Mouse (Mus musculus) cerebellum, adult 8-10 months (tissue): ENCODE results near the gene Magoh.

ENCODE experiments used
- DNase-seq: peaks from one replicate; pipeline ENCODE4 v3.0.0; 2022

Gene Magoh

DNA sequence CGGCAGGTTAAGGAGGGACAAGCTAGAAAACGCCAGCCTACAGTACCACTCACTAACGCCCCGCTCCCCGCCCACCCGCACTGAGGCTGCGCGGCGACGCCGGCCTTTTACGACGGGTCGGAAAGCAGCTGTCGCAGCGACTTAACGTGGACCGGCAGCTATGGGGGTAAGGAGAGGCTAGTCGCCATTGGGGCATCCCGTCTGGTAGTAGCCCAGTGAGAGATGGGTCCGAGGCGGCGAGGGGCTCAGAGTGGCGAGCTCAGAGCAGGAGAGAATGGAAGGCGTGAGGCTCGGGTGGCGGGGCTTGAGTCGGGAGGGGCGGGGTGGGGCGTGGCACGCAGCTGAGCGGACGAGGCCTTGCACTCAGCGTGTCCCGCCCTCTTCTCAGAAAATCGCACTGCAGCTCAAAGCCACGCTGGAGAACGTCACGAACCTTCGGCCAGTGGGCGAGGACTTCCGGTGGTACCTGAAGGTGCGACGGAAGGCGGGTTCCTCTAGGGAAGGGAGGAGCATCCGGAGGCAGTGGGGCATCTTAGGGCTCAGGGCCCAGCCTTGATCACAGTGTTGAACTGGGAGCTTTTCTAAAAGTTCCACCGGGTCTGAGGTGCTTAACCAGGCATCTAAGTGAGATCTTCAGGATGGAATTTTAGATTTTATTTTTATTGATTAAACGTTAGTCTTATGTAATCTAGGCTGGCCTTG, 10.3 kb downstream of the Magoh start, which contains the start of gene 0610037L13Rik:
0610037L13Rik (plus strand) TSS at position 83 of the 702 bp plus-strand sequence.
- DNase-seq: peak; percentile 92

DNA sequence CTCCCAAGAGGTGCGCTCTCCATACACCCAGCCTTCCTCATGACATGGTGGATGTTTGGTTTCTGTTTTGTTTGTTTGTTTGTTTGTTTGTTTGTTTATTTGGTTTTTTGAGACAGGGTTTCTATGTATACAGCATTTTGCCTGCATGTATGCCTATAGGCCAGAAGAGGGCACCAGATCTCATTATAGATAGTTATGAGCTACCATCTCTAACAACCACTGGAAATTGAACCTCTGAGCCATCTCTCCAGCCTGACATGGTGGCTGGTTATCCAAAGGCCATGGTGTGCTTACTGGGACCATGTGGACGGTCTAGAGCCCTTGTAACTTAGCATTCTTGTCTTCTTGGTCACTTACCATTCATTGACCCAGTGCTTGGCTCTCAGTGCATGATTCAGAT, 13.1 kb downstream of the Magoh start:
- DNase-seq: no peak

DNA sequence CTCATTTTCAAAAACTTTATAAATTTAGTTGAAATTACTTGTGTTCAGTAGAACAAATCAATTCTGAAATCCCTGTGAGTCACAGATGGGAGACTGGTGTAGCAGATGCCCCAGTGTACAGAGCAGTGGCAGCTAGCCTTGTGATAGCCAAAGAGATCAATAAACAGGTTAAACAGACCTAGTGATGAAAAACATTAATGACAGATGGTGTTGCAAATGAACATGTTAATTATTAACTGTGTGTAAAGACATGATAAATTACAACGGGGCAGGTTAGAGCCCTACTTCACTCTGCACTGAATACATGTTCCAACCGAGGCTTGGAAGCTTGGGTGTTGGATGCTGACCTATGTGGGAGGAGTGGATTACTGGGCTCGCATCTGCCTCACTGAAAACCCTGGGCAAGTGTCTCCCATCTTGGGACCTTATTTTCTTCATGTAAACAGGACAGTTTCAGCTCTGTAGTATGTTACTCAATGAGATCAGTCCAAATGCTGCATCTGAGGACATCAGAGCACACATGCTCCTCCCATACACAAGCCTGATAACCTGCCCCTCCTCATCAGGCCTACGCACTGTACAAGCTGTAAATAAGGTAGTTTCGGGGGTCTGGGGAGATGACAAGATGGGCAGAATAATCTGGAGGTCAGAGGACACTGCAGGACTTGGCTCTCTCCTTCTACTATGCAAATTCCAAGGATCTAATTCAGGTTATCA, 19.8 kb downstream of the Magoh start:
- DNase-seq: no peak

- DNase-seq: no peak
These were observed 20.7 kb downstream of the Magoh start for GRCm38 (mm10) chr4:107900206-107900605.

- DNase-seq: no peak
These were observed 24.7 kb downstream of the Magoh start for GRCm38 (mm10) chr4:107904252-107904651.

- DNase-seq: no peak
These were observed 27.0 kb downstream of the Magoh start for GRCm38 (mm10) chr4:107906561-107906960.

GRCm38 (mm10) chr4:107910020-107910419, 30.5 kb downstream of the Magoh start:
- DNase-seq: no peak

- no peak for DNase-seq
These were observed 40.8 kb downstream of the Magoh start for GRCm38 (mm10) chr4:107920336-107920735.

DNA sequence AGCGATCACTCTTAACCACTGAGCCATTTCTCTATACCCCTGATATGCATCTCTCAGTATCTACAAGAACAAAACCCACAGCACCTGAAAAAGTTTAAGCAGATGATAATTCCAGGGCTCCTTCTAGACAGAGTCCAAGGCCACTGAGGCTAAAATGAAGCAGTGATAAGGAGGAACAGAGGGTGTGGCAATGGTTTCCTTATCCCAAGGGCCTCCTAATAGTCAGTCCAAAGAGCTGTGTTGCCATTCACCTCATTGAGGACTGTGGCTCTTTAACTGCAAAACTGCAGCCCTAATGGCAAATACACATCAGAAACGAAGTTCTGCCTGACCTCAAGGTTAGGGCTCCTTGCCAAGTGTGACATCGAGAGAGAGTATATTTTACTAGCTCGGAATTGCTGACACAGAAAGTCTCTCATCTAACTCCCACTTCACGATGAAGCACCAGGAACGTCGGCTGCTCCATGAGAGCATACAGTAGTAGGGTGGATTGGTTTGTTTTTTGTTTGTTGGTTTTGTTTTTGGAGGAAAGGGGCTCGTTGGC, 41.7 kb downstream of the Magoh start:
- DNase-seq: no peak

DNA sequence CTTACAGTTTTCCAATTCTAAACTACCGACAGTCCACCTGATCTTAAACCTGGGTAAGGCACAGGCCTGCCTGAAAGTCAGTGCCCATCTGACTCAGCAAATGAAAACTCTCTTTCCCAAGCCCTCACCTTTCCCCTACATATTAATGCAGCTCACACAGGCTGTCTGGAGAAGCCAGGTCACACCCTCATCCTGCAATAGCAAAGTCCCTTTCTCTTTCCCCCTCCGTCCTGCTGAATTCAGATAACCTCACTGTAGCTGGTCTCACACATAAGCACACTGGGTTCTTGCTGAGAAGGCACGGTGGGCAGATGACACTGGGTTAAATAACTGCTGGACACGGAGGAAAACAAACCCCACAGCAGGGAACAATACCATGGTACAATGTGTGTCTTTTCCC, 42.4 kb downstream of the Magoh start:
- DNase-seq: no peak

GRCm38 (mm10) chr4:107923145-107923802, 43.7 kb downstream of the Magoh start, which contains the start of gene Cpt2:
Cpt2 (minus strand) TSS chr4:107923610.
- DNase-seq: peak; percentile 75

GRCm38 (mm10) chr4:107923803-107924194, 44.2 kb downstream of the Magoh start:
- DNase-seq: no peak

GRCm38 (mm10) chr4:107928269-107928668, 48.7 kb downstream of the Magoh start:
- no peak for DNase-seq

DNA sequence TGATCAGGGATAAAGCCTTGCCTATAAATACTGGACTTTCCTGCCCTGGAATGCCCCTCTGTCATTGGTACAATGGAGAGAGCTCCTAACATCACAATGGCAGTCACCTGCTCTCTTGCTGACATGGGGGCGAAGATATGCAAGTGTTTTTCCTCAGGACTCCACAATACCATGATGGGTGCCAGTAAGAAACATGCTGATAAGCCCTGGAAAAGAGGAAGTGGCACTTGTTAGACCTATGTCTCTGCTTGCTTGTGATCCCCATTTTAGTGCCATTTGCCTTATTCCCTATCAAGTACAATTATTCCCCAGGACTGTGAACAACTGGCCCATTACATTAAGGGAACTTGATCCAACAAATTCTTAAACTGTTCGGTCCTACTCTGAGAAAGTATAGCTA, 49.2 kb downstream of the Magoh start:
- DNase-seq: no peak

DNA sequence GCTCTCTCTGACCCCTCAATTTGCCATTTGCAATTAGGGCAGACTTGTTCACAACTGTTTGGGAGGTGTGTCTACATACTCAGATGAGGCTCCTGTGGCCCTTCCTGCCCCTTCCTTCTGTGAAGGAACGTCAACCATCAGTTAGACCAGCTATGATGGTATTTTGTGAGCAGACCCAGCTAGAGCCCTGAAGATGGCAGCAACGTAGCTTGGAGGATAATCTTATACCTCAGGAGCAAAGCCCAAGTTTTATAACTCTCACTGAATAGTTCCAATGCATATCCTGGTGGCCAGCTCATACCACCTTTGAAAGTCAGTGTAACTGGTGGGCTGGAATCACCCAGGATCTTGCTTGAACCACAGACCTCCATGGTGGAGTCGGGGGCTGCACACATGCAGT, 51.9 kb downstream of the Magoh start:
- DNase-seq: no peak

DNA sequence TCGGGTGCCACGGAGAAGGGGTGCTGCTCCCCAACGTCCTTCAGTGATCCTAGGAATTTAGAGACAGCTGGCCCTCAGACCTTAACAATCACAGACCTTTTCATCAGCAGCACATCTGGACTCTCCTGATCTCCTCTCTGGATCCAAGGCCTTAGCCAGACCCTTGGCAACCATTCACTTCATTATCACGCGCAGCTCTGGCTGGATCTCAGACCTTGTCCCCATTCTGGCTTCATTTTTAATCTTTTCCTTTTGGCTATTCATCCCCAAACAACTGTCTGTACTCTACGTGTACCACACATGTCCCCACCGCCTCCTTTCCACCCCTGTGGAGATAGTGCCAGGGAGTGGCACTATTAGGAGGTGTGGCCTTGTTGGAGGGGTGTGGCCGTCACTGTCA, 53.7 kb downstream of the Magoh start:
- DNase-seq: no peak

- DNase-seq: no peak
These were observed 55.7 kb downstream of the Magoh start for GRCm38 (mm10) chr4:107935254-107935653.
